Mouse (Mus musculus) erythroblast, embryonic 14.5 days (primary cell): Measurements from ENCODE around the gene Hal. TPM values are rescaled to one million over a fixed set of nuclear protein-coding genes. Genes with fewer than 3 reads are reported as not detected.

ENCODE experiments used
- H3K27me3 ChIP-seq: 2 replicates; pipeline ENCODE4 v1.6.1; 2012; ENCODE audit warnings: inconsistent platforms; ENCODE audit not compliant: control insufficient read depth
- H3K36me3 ChIP-seq: 2 replicates; pipeline ENCODE4 v1.6.1; 2012; ENCODE audit warnings: mild to moderate bottlenecking, inconsistent platforms; ENCODE audit not compliant: control insufficient read depth
- H3K4me1 ChIP-seq: 2 replicates; pipeline ENCODE4 v1.6.1; 2012; ENCODE audit warnings: inconsistent platforms; ENCODE audit not compliant: control insufficient read depth
- H3K4me3 ChIP-seq: replicated peaks from 2 replicates; pipeline ENCODE3; 2012; ENCODE audit warnings: moderate library complexity, mild to moderate bottlenecking, inconsistent platforms
- H3K9me3 ChIP-seq: 2 replicates; pipeline ENCODE4 v1.6.1; 2012; ENCODE audit warnings: low read length, inconsistent platforms, mixed read lengths; ENCODE audit not compliant: control insufficient read depth
- GATA1 ChIP-seq: IDR thresholded peaks from 2 replicates; pipeline ENCODE4 v1.6.1; 2012; ENCODE audit warnings: low read length, inconsistent platforms, mixed read lengths
- TAL1 ChIP-seq: IDR thresholded peaks from 3 replicates; pipeline ENCODE4 v1.6.1; 2012; ENCODE audit warnings: low read length, inconsistent platforms, mixed read lengths
- polyA plus RNA-seq: library from polyadenylated mRNA; stranded (reverse); fragments of >175 nt; gene quantifications from 2 replicates; pipeline ENCODE4 v1.2.3, GENCODE M21; 2012

Gene Hal
- polyA plus RNA-seq, 1 experiment, result not detected

- TF ChIP-seq GATA1 (no peak), TAL1 (no peak)
- H3K36me3 ChIP-seq, result no peaks in the 10 kb centered on the region
- no peaks in the 10 kb centered on the region for H3K9me3 ChIP-seq
- no peaks in the 10 kb centered on the region for H3K4me1 ChIP-seq
- H3K4me3 ChIP-seq, result no peak overlapping the region
- H3K27me3 ChIP-seq, result no peaks in the 10 kb centered on the region
Observed at GRCm38 (mm10) chr10:93509532-93510153, 21.1 kb downstream of the Hal start.

GRCm38 (mm10) chr10:93515419-93515818, 26.9 kb downstream of the Hal start:
- H3K27me3 ChIP-seq, result no peaks in the 10 kb centered on the region
- no peak for TF ChIP-seq GATA1
- TF ChIP-seq TAL1, result no peak

DNA sequence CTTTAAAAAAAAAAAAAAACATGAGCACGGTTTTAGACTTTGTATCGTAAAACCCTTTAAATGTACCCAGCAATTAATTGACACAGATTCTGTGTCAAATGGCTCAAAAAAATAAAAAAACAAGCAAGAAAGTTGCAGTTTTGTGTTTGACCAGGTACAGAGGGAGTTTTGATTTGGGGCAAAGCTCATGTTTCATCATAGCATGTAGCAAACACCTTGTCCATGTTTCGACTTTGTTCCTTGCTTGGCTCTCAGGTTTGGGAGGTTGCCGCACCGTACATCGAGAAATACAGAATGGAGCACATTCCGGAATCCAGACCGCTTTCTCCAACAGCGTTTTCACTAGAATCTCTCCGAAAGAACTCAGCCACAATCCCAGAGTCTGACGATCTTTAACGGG, 27.4 kb downstream of the Hal start:
- no peak for TF ChIP-seq TAL1
- no peak for TF ChIP-seq GATA1
- Histone ChIP-seq H3K27me3 (no peaks in the 10 kb centered on the region), H3K4me3 (no peak overlapping the region), H3K4me1 (no peaks in the 10 kb centered on the region), H3K36me3 (no peaks in the 10 kb centered on the region), H3K9me3 (no peaks in the 10 kb centered on the region)

More at GRCm38 (mm10) chr10:93515419-93515818, 26.9 kb downstream of the Hal start:
- Histone ChIP-seq H3K4me1 (no peaks in the 10 kb centered on the region), H3K36me3 (no peaks in the 10 kb centered on the region), H3K9me3 (no peaks in the 10 kb centered on the region), H3K4me3 (no peak overlapping the region)

DNA sequence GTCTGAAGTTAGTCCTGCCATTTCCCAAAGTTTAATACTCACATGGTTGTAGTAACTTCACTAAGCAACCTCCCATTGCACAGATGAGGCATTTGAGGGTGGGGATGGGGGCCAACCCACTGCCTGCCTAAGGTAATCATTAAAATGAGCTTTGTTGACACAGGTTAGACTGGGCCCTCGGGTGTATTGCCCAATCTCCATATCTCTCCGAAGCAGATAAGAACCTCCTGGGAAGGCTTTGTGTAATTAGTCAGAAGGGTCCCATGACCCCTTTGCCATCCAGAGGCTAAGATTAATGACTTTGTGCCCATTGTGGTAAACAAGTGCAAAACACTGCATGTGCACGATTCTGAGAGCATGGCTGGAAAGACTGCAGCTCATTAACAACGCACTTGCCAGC, 29.2 kb downstream of the Hal start:
- TF ChIP-seq GATA1, result no peak
- TF ChIP-seq TAL1, result no peak
- no peaks in the 10 kb centered on the region for H3K36me3 ChIP-seq
- no peak overlapping the region for H3K4me3 ChIP-seq
- H3K9me3 ChIP-seq, result no peaks in the 10 kb centered on the region
- no peaks in the 10 kb centered on the region for H3K4me1 ChIP-seq
- no peaks in the 10 kb centered on the region for H3K27me3 ChIP-seq

DNA sequence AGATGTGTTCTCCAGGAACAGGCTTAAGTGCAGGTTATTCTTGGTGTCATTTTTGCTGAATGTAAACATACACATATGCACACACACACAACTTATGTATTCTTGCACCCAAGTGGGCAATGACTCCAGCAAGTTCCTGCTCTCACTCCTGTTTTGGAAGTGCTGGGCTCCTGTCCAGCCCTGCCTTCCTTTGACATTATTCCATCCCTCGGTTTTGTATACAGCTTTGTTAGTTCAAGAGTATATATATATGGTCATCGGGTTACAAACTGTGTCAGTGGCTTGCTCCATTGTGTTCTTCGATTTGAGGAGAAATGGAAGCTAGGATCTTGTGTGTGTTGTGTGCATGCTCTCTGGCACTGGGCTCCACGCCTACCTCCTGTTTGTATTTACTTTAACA, 29.6 kb downstream of the Hal start:
- H3K36me3 ChIP-seq, result no peaks in the 10 kb centered on the region
- H3K4me1 ChIP-seq, result no peaks in the 10 kb centered on the region
- no peak overlapping the region for H3K4me3 ChIP-seq
- TF ChIP-seq TAL1 (no peak), GATA1 (no peak)
- no peaks in the 10 kb centered on the region for H3K27me3 ChIP-seq
- no peaks in the 10 kb centered on the region for H3K9me3 ChIP-seq

GRCm38 (mm10) chr10:93518620-93519019, 30.1 kb downstream of the Hal start:
- H3K9me3 ChIP-seq, result no peaks in the 10 kb centered on the region
- no peaks in the 10 kb centered on the region for H3K27me3 ChIP-seq
- TF ChIP-seq TAL1 (no peak), GATA1 (no peak)
- H3K4me3 ChIP-seq, result no peak overlapping the region
- H3K4me1 ChIP-seq, result no peaks in the 10 kb centered on the region
- no peaks in the 10 kb centered on the region for H3K36me3 ChIP-seq

DNA sequence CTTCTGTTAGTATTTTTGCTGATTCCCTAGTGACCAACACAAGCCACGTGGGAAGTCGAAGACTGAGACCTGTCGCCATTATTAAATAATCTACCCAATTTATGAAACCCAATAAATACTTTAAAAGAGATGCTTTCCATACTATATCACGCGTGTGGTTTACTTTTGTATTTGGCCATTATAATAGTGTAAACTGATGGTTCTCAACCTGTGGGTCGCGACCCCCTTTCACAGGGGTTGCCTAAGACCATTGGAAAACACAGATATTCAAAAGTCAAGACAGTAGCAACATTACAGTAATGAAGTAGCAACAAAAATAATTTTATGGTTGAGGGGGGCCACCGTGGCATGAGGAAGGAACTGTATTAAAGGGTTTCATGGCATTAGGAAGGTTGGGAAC, 30.6 kb downstream of the Hal start:
- H3K9me3 ChIP-seq, result no peaks in the 10 kb centered on the region
- no peak for TF ChIP-seq GATA1
- TF ChIP-seq TAL1, result no peak
- no peaks in the 10 kb centered on the region for H3K27me3 ChIP-seq
- H3K4me1 ChIP-seq, result no peaks in the 10 kb centered on the region
- no peaks in the 10 kb centered on the region for H3K36me3 ChIP-seq
- no peak overlapping the region for H3K4me3 ChIP-seq

GRCm38 (mm10) chr10:93519756-93520155, 31.2 kb downstream of the Hal start:
- TF ChIP-seq TAL1, result no peak
- no peak for TF ChIP-seq GATA1

DNA sequence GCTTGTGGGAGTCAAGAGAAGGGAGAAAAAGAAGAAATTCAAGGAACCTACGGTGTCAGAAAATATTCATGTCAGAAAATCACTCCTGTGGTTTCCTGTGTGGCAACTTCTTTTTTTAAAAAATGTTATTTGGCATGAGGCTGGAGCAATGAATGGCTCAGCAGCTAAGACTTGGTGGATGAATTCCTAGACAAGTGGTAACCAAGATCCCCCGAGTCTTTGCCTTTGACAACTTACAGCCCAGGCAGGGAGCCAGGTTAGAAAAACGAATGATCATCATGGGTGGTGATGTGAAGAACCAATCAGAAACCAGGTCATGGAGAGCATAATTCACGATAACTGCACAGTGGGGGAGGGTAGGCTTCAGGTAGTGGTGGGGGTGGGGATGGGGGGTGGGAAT, 32.4 kb downstream of the Hal start:
- TF ChIP-seq GATA1, result no peak
- TF ChIP-seq TAL1, result no peak
- no peaks in the 10 kb centered on the region for H3K27me3 ChIP-seq
- H3K36me3 ChIP-seq, result no peaks in the 10 kb centered on the region; the same call in 1 of the 2 replicates
- H3K9me3 ChIP-seq, result no peaks in the 10 kb centered on the region
- H3K4me1 ChIP-seq, result no peaks in the 10 kb centered on the region
- no peak overlapping the region for H3K4me3 ChIP-seq

More at GRCm38 (mm10) chr10:93519756-93520155, 31.2 kb downstream of the Hal start:
- H3K4me1 ChIP-seq, result no peaks in the 10 kb centered on the region
- no peaks in the 10 kb centered on the region for H3K9me3 ChIP-seq
- no peak overlapping the region for H3K4me3 ChIP-seq
- H3K27me3 ChIP-seq, result no peaks in the 10 kb centered on the region
- no peaks in the 10 kb centered on the region for H3K36me3 ChIP-seq

GRCm38 (mm10) chr10:93525329-93525728, 36.8 kb downstream of the Hal start:
- TF ChIP-seq TAL1 (no peak), GATA1 (no peak)
- H3K4me1 ChIP-seq, result no peaks in the 10 kb centered on the region

More at GRCm38 (mm10) chr10:93525329-93525728, 36.8 kb downstream of the Hal start:
- H3K36me3 ChIP-seq, result no peaks in the 10 kb centered on the region; the same call in 1 of the 2 replicates
- no peak overlapping the region for H3K4me3 ChIP-seq
- no peaks in the 10 kb centered on the region for H3K27me3 ChIP-seq
- H3K9me3 ChIP-seq, result 0 out of 2 replicates have a peak, but pooled peaks cover 2% of the 10 kb centered on the region
